Mouse (Mus musculus): ENCODE measurements around the gene Il27.

Gene Il27

GRCm38 (mm10) chr7:126545631-126546030, 49.1 kb downstream of the Il27 start:
- in situ Hi-C loops (cut with MboI; ENCODE audit: low sequenced_read_pairs), result no loop called here

GRCm38 (mm10) chr7:126541661-126542060, 53.1 kb downstream of the Il27 start:
- in situ Hi-C loops (cut with MboI; ENCODE audit: low sequenced_read_pairs), result no loop called here
